Mouse (Mus musculus): Measurements from ENCODE around the gene Cmtm1. TPM values are rescaled to one million over a fixed set of nuclear protein-coding genes. Genes with fewer than 3 reads are reported as not detected.
A peak's percentile ranks its signal among the peaks of the same experiment; 100 is the strongest.
"Not testable (repeated sequence)": the region's sequence is repeated elsewhere in the genome, so short reads cannot be mapped to it uniquely, and the experiment has no call there.

The Cmtm1 gene
- polyA plus RNA-seq, 1 experiment = not detected

DNA sequence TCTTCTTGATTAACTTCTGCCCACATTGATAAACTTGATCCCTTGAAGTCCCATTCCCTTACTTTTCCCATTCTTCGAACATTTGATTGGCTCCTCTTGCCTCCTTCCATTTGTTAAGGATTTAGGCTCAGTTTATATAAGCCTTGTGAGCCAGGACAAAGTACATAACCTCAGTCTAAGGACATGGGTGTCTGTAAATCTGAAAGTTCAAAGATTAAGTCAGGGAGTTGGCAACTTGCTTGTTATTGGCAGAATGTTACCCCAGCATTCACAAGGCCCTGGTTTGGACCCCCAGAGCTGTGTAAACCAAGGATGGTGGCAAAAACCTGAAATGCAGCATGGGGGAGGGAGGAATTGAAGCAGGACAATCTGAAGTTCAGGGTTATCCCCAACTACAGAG, 15.5 kb downstream of the Cmtm1 start:
- no peak for TF ChIP-seq GATA1 (IDR thresholded peaks at IDR 0.05; ENCODE audit: low read length)
- TF ChIP-seq TAL1 (IDR thresholded peaks at IDR 0.05; ENCODE audit: low read length) = no peak
- Histone ChIP-seq H3K36me3 (ENCODE audit: control insufficient read depth) (no peaks in the 10 kb centered on the region), H3K27me3 (ENCODE audit: control insufficient read depth) (no peaks in the 10 kb centered on the region), H3K4me1 (ENCODE audit: control insufficient read depth) (no peaks in the 10 kb centered on the region; the same call in 1 of the 2 replicates), H3K4me3 (replicated peaks) (no peak overlapping the region), H3K9me3 (ENCODE audit: control insufficient read depth, low read length) (no peaks in the 10 kb centered on the region)

- not testable (repeated sequence) for H3K27me3 ChIP-seq (ENCODE audit: control insufficient read depth); H3K4me3 ChIP-seq (replicated peaks); H3K9me3 ChIP-seq (ENCODE audit: control insufficient read depth, low read length); H3K36me3 ChIP-seq (ENCODE audit: control insufficient read depth); H3K4me1 ChIP-seq (ENCODE audit: control insufficient read depth)
Measured at GRCm38 (mm10) chr8:104293081-104293480, 16.9 kb downstream of the Cmtm1 start, which contains the start of gene Cmtm2a. Gene Cmtm2a (minus strand): TSS chr8:104293181.

DNA sequence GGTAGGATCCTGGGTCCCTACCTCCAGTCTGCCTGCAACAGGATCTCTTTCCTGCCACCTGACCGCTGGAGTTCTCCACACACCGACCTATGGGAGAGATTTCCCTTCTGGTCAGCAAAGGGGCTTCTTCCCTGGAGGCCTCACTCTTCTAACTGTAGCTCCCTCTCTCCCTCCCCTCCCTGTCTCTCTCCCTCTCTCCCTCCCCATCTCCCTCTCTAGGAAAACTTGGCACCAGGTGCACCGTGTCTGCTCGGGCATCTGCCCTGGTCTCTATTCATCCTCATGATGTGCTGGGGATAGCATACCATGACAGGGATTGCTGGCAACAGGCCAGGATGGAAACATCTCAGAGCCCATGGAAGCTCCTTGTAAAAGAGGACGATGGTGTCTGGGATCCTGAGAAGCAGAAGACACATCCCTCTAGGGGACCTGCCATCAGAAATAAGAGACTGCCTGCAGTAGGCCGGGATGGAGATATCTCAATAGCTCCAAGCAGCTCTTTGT, 41.0 kb downstream of the Cmtm1 start:
- Histone ChIP-seq H3K4me3 (replicated peaks) (no peak overlapping the region), H3K4me1 (ENCODE audit: control insufficient read depth) (peaks cover 2% of the 10 kb centered on the region; the same call in 1 of the 2 replicates)
- TF ChIP-seq GATA1 (IDR thresholded peaks at IDR 0.05; ENCODE audit: low read length) (no peak), TAL1 (IDR thresholded peaks at IDR 0.05; ENCODE audit: low read length) (no peak)

DNA sequence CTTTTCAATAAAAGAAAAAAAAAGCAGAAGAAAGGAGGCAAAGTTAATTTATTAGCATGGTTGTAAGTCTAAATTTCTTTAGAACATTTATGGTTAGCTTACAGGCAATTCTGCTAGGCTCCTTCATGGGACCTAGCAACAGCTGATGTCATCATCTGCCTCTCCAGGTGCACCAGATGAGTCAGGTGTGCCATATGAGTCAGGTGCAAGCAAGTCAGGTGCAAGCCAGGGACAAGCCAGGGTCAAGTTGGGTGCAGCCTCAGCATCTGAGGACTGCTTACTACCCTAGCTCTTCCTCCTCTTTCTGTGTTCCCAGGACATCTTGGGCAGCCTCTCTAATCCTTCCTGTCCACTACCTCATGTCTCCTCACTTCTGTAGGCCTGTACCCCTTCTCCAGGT, 41.6 kb downstream of the Cmtm1 start:
- Histone ChIP-seq H3K4me3 (replicated peaks) (no peak overlapping the region), H3K9me3 (ENCODE audit: control insufficient read depth, low read length) (no peaks in the 10 kb centered on the region; the same call in 1 of the 2 replicates), H3K27me3 (ENCODE audit: control insufficient read depth) (no peaks in the 10 kb centered on the region), H3K4me1 (ENCODE audit: control insufficient read depth) (peaks cover 2% of the 10 kb centered on the region; the same call in 1 of the 2 replicates), H3K36me3 (ENCODE audit: control insufficient read depth) (peaks cover 13% of the 10 kb centered on the region)
- TF ChIP-seq TAL1 (IDR thresholded peaks at IDR 0.05; ENCODE audit: low read length) (no peak), GATA1 (IDR thresholded peaks at IDR 0.05; ENCODE audit: low read length) (no peak)

More for the DNA sequence above, 41.0 kb downstream of the Cmtm1 start:
- H3K36me3 ChIP-seq (ENCODE audit: control insufficient read depth) = peaks cover 7% of the 10 kb centered on the region
- H3K27me3 ChIP-seq (ENCODE audit: control insufficient read depth) = no peaks in the 10 kb centered on the region
- no peaks in the 10 kb centered on the region; the same call in 1 of the 2 replicates for H3K9me3 ChIP-seq (ENCODE audit: control insufficient read depth, low read length)

GRCm38 (mm10) chr8:104264271-104264935, 45.5 kb downstream of the Cmtm1 start:
- H3K9me3 ChIP-seq (ENCODE audit: control insufficient read depth, low read length); H3K4me3 ChIP-seq (replicated peaks); H3K27me3 ChIP-seq (ENCODE audit: control insufficient read depth); H3K4me1 ChIP-seq (ENCODE audit: control insufficient read depth): not testable (repeated sequence)
- H3K36me3 ChIP-seq (ENCODE audit: control insufficient read depth) = peaks cover 24% of the 10 kb centered on the region

GRCm38 (mm10) chr8:104261802-104262201, 48.1 kb downstream of the Cmtm1 start:
- peaks cover 40% of the 10 kb centered on the region for H3K36me3 ChIP-seq (ENCODE audit: control insufficient read depth)

GRCm38 (mm10) chr8:104253016-104253415, 56.9 kb downstream of the Cmtm1 start:
- peaks cover 2% of the 10 kb centered on the region for H3K36me3 ChIP-seq (ENCODE audit: control insufficient read depth)
- H3K9me3 ChIP-seq (ENCODE audit: control insufficient read depth, low read length) = no peaks in the 10 kb centered on the region
- no peak overlapping the region for H3K4me3 ChIP-seq (replicated peaks)
- peaks cover 33% of the 10 kb centered on the region for H3K4me1 ChIP-seq (ENCODE audit: control insufficient read depth)
- no peak for TF ChIP-seq GATA1 (IDR thresholded peaks at IDR 0.05; ENCODE audit: low read length)
- no peak for TF ChIP-seq TAL1 (IDR thresholded peaks at IDR 0.05; ENCODE audit: low read length)
- H3K27me3 ChIP-seq (ENCODE audit: control insufficient read depth) = no peaks in the 10 kb centered on the region

More at GRCm38 (mm10) chr8:104261802-104262201, 48.1 kb downstream of the Cmtm1 start:
- H3K27me3 ChIP-seq (ENCODE audit: control insufficient read depth); H3K4me1 ChIP-seq (ENCODE audit: control insufficient read depth); H3K9me3 ChIP-seq (ENCODE audit: control insufficient read depth, low read length); H3K4me3 ChIP-seq (replicated peaks): not testable (repeated sequence)

DNA sequence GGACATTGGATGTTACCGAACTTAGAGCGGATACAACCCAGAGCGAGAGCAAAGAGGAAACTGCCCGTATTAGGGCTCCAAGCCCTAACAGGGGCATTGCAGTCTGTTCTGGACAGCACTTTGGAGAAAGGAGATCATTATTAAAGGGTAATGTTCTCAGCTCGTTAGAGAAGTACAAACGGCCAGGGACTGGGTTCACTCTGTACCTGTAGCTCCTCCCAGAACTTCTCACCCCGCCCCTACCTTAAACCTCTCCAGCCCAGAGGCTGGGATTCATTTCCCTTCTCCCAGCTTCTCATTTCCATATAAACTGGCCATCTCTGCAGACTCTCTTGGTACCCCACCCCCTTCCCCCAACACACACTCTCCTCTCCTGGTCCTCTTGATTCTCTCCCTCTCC, 58.5 kb downstream of the Cmtm1 start:
- Histone ChIP-seq H3K27me3 (ENCODE audit: control insufficient read depth) (no peaks in the 10 kb centered on the region), H3K36me3 (ENCODE audit: control insufficient read depth) (no peaks in the 10 kb centered on the region), H3K4me3 (replicated peaks) (peak overlapping the region; percentile 69), H3K9me3 (ENCODE audit: control insufficient read depth, low read length) (no peaks in the 10 kb centered on the region), H3K4me1 (ENCODE audit: control insufficient read depth) (peaks cover 47% of the 10 kb centered on the region)
- TF ChIP-seq TAL1 (IDR thresholded peaks at IDR 0.05; ENCODE audit: low read length) = no peak
- no peak for TF ChIP-seq GATA1 (IDR thresholded peaks at IDR 0.05; ENCODE audit: low read length)

- Histone ChIP-seq H3K36me3 (ENCODE audit: control insufficient read depth) (no peaks in the 10 kb centered on the region), H3K4me3 (replicated peaks) (peak within 1 kb of the TSS; percentile 69)
- no peak for TF ChIP-seq GATA1 (IDR thresholded peaks at IDR 0.05; ENCODE audit: low read length)
- no peak; the same call in 2 of the 3 replicates for TF ChIP-seq TAL1 (IDR thresholded peaks at IDR 0.05; ENCODE audit: low read length)
Measured at GRCm38 (mm10) chr8:104250439-104251367, 59.2 kb downstream of the Cmtm1 start, which contains the start of gene Cklf. Gene Cklf (plus strand): TSS chr8:104250861.

More at GRCm38 (mm10) chr8:104250439-104251367, 59.2 kb downstream of the Cmtm1 start, which contains the start of gene Cklf:
- peaks cover 47% of the 10 kb centered on the region for H3K4me1 ChIP-seq (ENCODE audit: control insufficient read depth)
- no peaks in the 10 kb centered on the region for H3K27me3 ChIP-seq (ENCODE audit: control insufficient read depth)
- H3K9me3 ChIP-seq (ENCODE audit: control insufficient read depth, low read length) = no peaks in the 10 kb centered on the region

Data from erythroblast, embryonic 14.5 days (primary cell).